Mouse (Mus musculus): ENCODE results near the gene Cntn1. TPM values are rescaled to one million over a fixed set of nuclear protein-coding genes. Genes with fewer than 3 reads are reported as not detected.

The Cntn1 gene
- total RNA-seq, 2 experiments from 2014 or later: 270 to 288 TPM

Other genes starting within 250 kb of the Cntn1 start
- gene Smgc, start 212.9 kb upstream of the Cntn1 start, total RNA-seq (2021): not detected